Mouse (Mus musculus): ENCODE measurements at regions not wholly inside any gene's neighbourhood (a gene's known extent, or its start where the extent isn't known, plus 50 kb on each side); places are given as distances from the start of the nearest gene placed in this dataset.

DNA sequence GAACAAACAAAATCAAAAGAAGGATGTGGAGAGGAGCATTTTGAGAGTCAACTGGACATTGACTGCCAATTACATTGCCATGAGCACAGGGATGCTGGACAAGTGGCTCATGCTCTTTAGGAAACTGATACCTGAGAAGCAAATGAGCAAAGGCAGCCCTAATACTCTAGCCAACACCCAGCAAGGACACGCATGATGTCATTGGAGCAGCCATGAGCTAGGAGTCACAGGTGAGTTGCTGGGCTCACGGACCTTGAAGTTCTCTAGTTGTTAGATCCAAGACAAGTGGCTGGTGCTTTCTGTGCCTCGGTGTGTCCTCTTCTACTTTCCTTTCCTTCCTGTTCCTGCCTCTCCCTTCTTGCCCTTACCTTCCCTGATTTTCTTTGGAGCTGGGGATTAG lies 60.8 kb upstream of the Abhd2 start:
- ATAC-seq (no peak), DNase-seq (ENCODE audit: low spot score) (no peak)
- H3K9me3 ChIP-seq (ENCODE audit: low read length), result no peaks in the 10 kb centered on the region
- no peaks in the 10 kb centered on the region for H3K36me3 ChIP-seq (ENCODE audit: insufficient read depth, low read length)
- H3K4me1 ChIP-seq (ENCODE audit: insufficient read depth, low read length), result no peaks in the 10 kb centered on the region; the same call in 1 of the 2 replicates
- WGBS, result 93% methylated on average over 3 of the region's 3 CpGs
- H3K4me2 ChIP-seq (ENCODE audit: low read depth, low read length), result no peak overlapping the region
- H3K27me3 ChIP-seq (ENCODE audit: insufficient read depth, low read length), result no peaks in the 10 kb centered on the region
- no peak for TF ChIP-seq CTCF (IDR thresholded peaks at IDR 0.05; ENCODE audit: low read depth)
- no peak overlapping the region for H3K9ac ChIP-seq (replicated peaks; ENCODE audit: low read length)
- H3K27ac ChIP-seq, result no peak overlapping the region
- no peak overlapping the region for H3K4me3 ChIP-seq (ENCODE audit: low read length)

GRCm38 (mm10) chr7:79215001-79215400 lies 58.0 kb upstream of the Abhd2 start:
- no peak for TF ChIP-seq CTCF (IDR thresholded peaks at IDR 0.05; ENCODE audit: low read depth)
- no peak overlapping the region for H3K4me2 ChIP-seq (ENCODE audit: low read depth, low read length)
- H3K4me1 ChIP-seq (ENCODE audit: insufficient read depth, low read length), result no peaks in the 10 kb centered on the region; the same call in 1 of the 2 replicates
- H3K36me3 ChIP-seq (ENCODE audit: insufficient read depth, low read length), result no peaks in the 10 kb centered on the region
- H3K27ac ChIP-seq, result no peak overlapping the region
- ATAC-seq (no peak), DNase-seq (ENCODE audit: low spot score) (no peak)
- WGBS, result 93% methylated on average over 5 of the region's 5 CpGs
- no peak overlapping the region for H3K4me3 ChIP-seq (ENCODE audit: low read length)
- H3K9ac ChIP-seq (replicated peaks; ENCODE audit: low read length), result no peak overlapping the region
- no peaks in the 10 kb centered on the region for H3K27me3 ChIP-seq (ENCODE audit: insufficient read depth, low read length)
- H3K9me3 ChIP-seq (ENCODE audit: low read length), result no peaks in the 10 kb centered on the region

GRCm38 (mm10) chr7:79217232-79217631 lies 55.8 kb upstream of the Abhd2 start:
- TF ChIP-seq CTCF (IDR thresholded peaks at IDR 0.05; ENCODE audit: low read depth), result no peak
- no peak for DNase-seq (ENCODE audit: low spot score)

DNA sequence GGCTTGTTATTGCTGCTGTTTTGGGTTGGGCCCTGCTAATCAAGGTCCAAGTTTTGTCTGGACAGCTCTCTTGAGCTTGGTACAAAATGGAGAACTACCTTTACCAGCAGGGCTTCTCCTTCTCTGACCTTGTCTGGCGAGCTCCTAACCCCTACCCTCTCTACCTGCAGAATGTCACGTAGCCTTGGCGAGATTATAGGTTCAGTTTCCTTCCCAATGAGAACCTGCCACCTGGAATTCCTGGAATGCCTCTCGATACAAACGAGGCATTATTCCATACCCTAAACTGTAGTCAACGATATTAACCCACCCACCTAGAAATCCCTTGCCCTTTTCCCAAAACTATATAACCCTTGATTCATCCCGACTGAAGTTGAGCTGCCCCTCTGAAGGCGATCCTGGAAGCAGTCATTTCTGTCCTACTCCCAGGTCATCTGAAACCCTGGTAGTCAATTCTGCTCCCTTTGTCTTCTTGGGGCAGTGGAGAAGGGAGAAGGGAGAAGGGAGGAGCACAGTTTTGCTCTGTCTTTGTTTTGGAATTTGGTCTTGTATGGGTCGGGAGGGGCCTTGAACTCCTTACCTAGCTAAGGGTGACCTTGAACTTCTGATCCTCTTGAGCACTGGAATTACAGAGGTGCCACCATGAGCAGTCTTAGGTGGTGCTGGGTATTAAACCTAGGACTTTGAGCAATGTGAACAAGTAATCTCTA lies 50.2 kb upstream of the Abhd2 start:
- 89% methylated on average over 9 of the region's 9 CpGs for WGBS
- ATAC-seq, result no peak

More at GRCm38 (mm10) chr7:79217232-79217631, 55.8 kb upstream of the Abhd2 start:
- no peak overlapping the region for H3K4me3 ChIP-seq (ENCODE audit: low read length)
- no peak overlapping the region for H3K9ac ChIP-seq (replicated peaks; ENCODE audit: low read length)
- WGBS, result 90% methylated on average over 2 of the region's 2 CpGs
- H3K27ac ChIP-seq, result no peak overlapping the region
- no peak overlapping the region for H3K4me2 ChIP-seq (ENCODE audit: low read depth, low read length)
- no peaks in the 10 kb centered on the region for H3K4me1 ChIP-seq (ENCODE audit: insufficient read depth, low read length)
- ATAC-seq, result no peak
- H3K27me3 ChIP-seq (ENCODE audit: insufficient read depth, low read length), result no peaks in the 10 kb centered on the region
- H3K9me3 ChIP-seq (ENCODE audit: low read length), result no peaks in the 10 kb centered on the region
- no peaks in the 10 kb centered on the region for H3K36me3 ChIP-seq (ENCODE audit: insufficient read depth, low read length)

More for the DNA sequence above, 50.2 kb upstream of the Abhd2 start:
- Histone ChIP-seq H3K27me3 (ENCODE audit: insufficient read depth, low read length) (no peaks in the 10 kb centered on the region), H3K4me1 (ENCODE audit: insufficient read depth, low read length) (no peaks in the 10 kb centered on the region), H3K4me2 (ENCODE audit: low read depth, low read length) (no peak overlapping the region), H3K9me3 (ENCODE audit: low read length) (no peaks in the 10 kb centered on the region), H3K36me3 (ENCODE audit: insufficient read depth, low read length) (no peaks in the 10 kb centered on the region), H3K9ac (replicated peaks; ENCODE audit: low read length) (no peak overlapping the region), H3K4me3 (ENCODE audit: low read length) (no peak overlapping the region), H3K27ac (no peak overlapping the region)
- no peak for DNase-seq (ENCODE audit: low spot score)
- TF ChIP-seq CTCF (IDR thresholded peaks at IDR 0.05; ENCODE audit: low read depth), result no peak
